15 mouse cellular contexts compared by ENCODE assay signal in genomic region chrX:8309302-8309701, GRCm38 (mm10). TPM values are rescaled to one million over a fixed set of nuclear protein-coding genes. Genes with fewer than 3 reads are reported as not detected.
"Had no signal": no experiment of that assay in that cellular context is flagged by ENCODE, and none has a peak within 500 bp of the region (broad histone marks: within the 10 kb centered on the region; RNA-seq: fewer than 3 reads in every experiment).

No protein-coding gene starts in this region.

- ATAC-seq: intestine, postnatal 0 days had no signal

- H3K36me3 ChIP-seq: limb, embryonic 10.5 days; liver, embryonic 15.5 days; midbrain, embryonic 10.5 days; neural tube, embryonic 15.5 days had no signal

- H3K4me2 ChIP-seq: liver, embryonic 11.5 days; liver, embryonic 15.5 days; neural tube, embryonic 15.5 days had no signal

- H3K27ac ChIP-seq: left cerebral cortex, adult 2 months; limb, embryonic 10.5 days; liver, embryonic 15.5 days; midbrain, embryonic 10.5 days; neural tube, embryonic 15.5 days; stomach, postnatal 0 days had no signal

- H3K4me1 ChIP-seq: limb, embryonic 10.5 days; liver, embryonic 15.5 days; midbrain, embryonic 10.5 days; neural tube, embryonic 15.5 days had no signal

- H3K9me3 ChIP-seq: limb, embryonic 10.5 days; liver, embryonic 15.5 days; neural tube, embryonic 15.5 days had no signal

- H3K9ac ChIP-seq: liver, embryonic 15.5 days; neural tube, embryonic 15.5 days had no signal

- H3K4me3 ChIP-seq: left cerebral cortex, adult 2 months; limb, embryonic 10.5 days; liver, embryonic 15.5 days; midbrain, embryonic 10.5 days; myocyte; neural tube, embryonic 15.5 days had no signal

- DNase-seq: kidney, adult 9 months; lung, adult 2 months; midbrain, embryonic 14.5 days; thymus, postnatal 4 days had no signal

- H3K27me3 ChIP-seq: liver, embryonic 15.5 days; neural tube, embryonic 15.5 days had no signal

RNA-seq across cellular contexts. Expression of gene Ssxb10, which starts 17.9 kb away (rescaled TPM):
- polyA plus RNA-seq: intestine, postnatal 0 days; limb, embryonic 10.5 days; limb, embryonic 14.5 days; liver, embryonic 11.5 days; liver, embryonic 15.5 days; lung, adult 2 months; midbrain, embryonic 10.5 days; midbrain, embryonic 14.5 days; myocyte; neural tube, embryonic 11.5 days; neural tube, embryonic 15.5 days; stomach, postnatal 0 days had no signal

RNA-seq across cellular contexts. Expression of gene Slc38a5, which starts 38.4 kb away (rescaled TPM):
- polyA plus RNA-seq: myocyte had no signal

RNA-seq across cellular contexts. Expression of gene Ssxb9, which starts 57.5 kb away (rescaled TPM):
- polyA plus RNA-seq: intestine, postnatal 0 days; limb, embryonic 10.5 days; limb, embryonic 14.5 days; liver, embryonic 11.5 days; liver, embryonic 15.5 days; lung, adult 2 months; midbrain, embryonic 10.5 days; midbrain, embryonic 14.5 days; myocyte; neural tube, embryonic 11.5 days; neural tube, embryonic 15.5 days; stomach, postnatal 0 days had no signal
